Mouse (Mus musculus): ENCODE data around the gene Mtif3.

DNA sequence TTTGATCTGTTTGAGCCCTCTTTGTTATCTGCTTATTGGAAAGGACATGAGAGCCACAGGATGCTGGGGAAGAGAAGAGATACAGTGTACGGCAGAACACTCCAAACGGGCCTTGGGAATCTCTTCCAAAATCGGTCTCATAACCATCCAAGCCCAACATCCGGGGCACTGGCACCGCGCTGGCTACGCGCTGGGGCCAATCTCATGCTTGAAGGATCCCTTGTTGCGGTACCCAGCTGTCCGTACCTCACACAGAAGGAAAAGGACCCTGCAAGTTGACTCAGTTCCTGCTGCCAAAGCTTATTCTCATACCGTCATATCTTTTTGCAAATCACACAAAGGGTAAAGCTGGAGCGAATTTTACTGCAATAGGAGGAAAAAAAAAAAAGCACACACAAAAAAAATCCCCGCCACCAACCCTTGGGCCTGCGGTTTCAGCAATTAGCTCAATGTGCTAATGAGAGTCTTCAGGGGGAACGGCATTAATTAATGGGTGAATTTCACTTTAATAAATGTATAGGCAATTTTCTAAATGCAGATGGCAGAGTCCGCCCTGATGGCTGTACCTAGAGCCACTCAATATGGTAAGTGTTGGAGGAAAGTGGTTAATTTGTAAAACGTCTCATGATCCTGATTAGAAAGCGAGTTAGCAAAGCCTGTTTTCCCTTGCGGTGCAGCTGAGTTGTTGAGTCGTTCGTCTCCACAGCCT is 22.3 kb upstream of the Mtif3 start:
- TF ChIP-seq CEBPB (IDR thresholded peaks at IDR 0.05; ENCODE audit: low read depth) (no peak), USF1 (IDR thresholded peaks at IDR 0.05; ENCODE audit: low read depth) (no peak), MYOG (IDR thresholded peaks at IDR 0.05; ENCODE audit: control insufficient read depth, extremely low read depth, insufficient read length) (no peak), CTCF (IDR thresholded peaks at IDR 0.05; ENCODE audit: control insufficient read depth, insufficient read depth, insufficient read length) (no peak), MYOD1 (IDR thresholded peaks at IDR 0.05; ENCODE audit: control insufficient read depth, insufficient read length, low read depth) (no peak), MAX (IDR thresholded peaks at IDR 0.05) (no peak)

Data from C2C12 (cell line).